Mouse (Mus musculus): ENCODE measurements around the gene Fbxo40. TPM values are rescaled to one million over a fixed set of nuclear protein-coding genes. Genes with fewer than 3 reads are reported as not detected.

Gene Fbxo40
- polyA plus RNA-seq, 1 experiment, result 1.3 TPM

DNA sequence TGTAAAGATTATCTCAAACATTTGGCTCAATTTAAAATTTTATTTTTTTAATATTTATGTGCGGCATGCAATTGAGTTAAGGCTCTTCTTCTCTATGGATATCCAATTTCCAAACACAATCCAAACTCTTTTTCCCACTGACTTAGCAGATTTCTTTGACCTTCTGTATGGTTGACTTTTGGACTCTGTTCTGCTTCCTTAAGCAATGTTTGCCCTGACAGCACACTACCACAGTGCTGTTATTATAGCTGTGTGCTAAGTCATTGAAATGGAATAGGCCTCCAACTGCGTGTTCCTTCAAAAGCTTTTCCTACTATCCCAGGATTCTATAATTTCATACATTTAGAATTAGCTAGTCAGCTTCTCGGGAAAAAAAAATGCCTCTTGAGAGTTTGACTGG, 46.7 kb downstream of the Fbxo40 start:
- Histone ChIP-seq H3K4me2 (ENCODE audit: low read depth) (no peak overlapping the region), H3K27me3 (ENCODE audit: control insufficient read depth, insufficient read depth, insufficient read length) (no peaks in the 10 kb centered on the region), H3ac (ENCODE audit: control insufficient read depth, insufficient read length) (no peak overlapping the region), H3K4me3 (no peak overlapping the region), H3K36me3 (ENCODE audit: control insufficient read depth, insufficient read depth) (no peaks in the 10 kb centered on the region), H3K79me2 (ENCODE audit: control insufficient read depth, insufficient read depth) (no peaks in the 10 kb centered on the region)
- no peak for TF ChIP-seq USF1 (IDR thresholded peaks at IDR 0.05; ENCODE audit: low read depth)
- TF ChIP-seq POLR2AphosphoS2 (IDR thresholded peaks at IDR 0.05; ENCODE audit: insufficient read length, low read depth), result no peak
- TF ChIP-seq MYOD1 (IDR thresholded peaks at IDR 0.05; ENCODE audit: control insufficient read depth in 1 of 3, insufficient read length in 2 of 3, low read depth in 2 of 3), result no peak
- TF ChIP-seq SRF (IDR thresholded peaks at IDR 0.05; ENCODE audit: control insufficient read depth, insufficient read length, low read depth), result no peak
- TF ChIP-seq TCF12 (IDR thresholded peaks at IDR 0.05; ENCODE audit: insufficient read depth, poor library complexity, severe bottlenecking), result no peak
- no peak for TF ChIP-seq POLR2A (IDR thresholded peaks at IDR 0.05; ENCODE audit: insufficient read length, low read depth)
- no peak for TF ChIP-seq CEBPB (IDR thresholded peaks at IDR 0.05; ENCODE audit: insufficient read depth, poor library complexity, severe bottlenecking)
- no peak for TF ChIP-seq REST (IDR thresholded peaks at IDR 0.05; ENCODE audit: insufficient read depth, insufficient read length)
- no peak for TF ChIP-seq MAX (IDR thresholded peaks at IDR 0.05; ENCODE audit: low read depth)
- no peak for TF ChIP-seq TCF3 (IDR thresholded peaks at IDR 0.05; ENCODE audit: insufficient read length, low read depth)
- no peak for TF ChIP-seq E2F4 (IDR thresholded peaks at IDR 0.05; ENCODE audit: insufficient read depth)

DNA sequence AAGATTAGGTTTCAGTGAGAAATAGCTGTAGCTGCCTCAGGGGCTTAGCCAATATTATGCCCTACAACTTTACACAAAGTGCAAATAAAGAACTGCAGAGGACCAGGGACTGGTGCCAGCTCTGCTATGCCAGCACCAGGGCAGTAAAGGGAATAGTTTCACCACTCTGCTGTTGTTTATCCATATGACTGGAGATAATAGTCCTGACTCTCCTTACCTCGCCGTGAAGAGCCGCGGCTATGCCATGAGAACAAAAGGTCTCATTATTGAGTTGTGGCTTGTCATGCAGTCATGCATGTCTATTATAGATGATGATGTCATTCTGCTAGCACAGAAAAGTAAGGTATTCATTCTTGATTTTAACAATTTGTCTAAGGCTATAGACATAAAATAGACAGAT, 48.4 kb downstream of the Fbxo40 start:
- no peak overlapping the region for H3ac ChIP-seq (ENCODE audit: control insufficient read depth, insufficient read length)
- TF ChIP-seq MYOG (IDR thresholded peaks at IDR 0.05; ENCODE audit: control insufficient read depth in 1 of 3, insufficient read depth in 1 of 3, insufficient read length in 2 of 3, low read depth in 2 of 3) (no peak), TCF12 (IDR thresholded peaks at IDR 0.05; ENCODE audit: insufficient read depth, poor library complexity, severe bottlenecking) (no peak), REST (IDR thresholded peaks at IDR 0.05; ENCODE audit: insufficient read depth, insufficient read length) (no peak), E2F4 (IDR thresholded peaks at IDR 0.05; ENCODE audit: insufficient read depth) (no peak), USF1 (IDR thresholded peaks at IDR 0.05; ENCODE audit: low read depth) (no peak), TCF3 (IDR thresholded peaks at IDR 0.05; ENCODE audit: insufficient read length, low read depth) (no peak), CEBPB (IDR thresholded peaks at IDR 0.05; ENCODE audit: insufficient read depth, poor library complexity, severe bottlenecking) (no peak)
- no peak overlapping the region for H3K4me2 ChIP-seq (ENCODE audit: low read depth)
- H3K79me2 ChIP-seq (ENCODE audit: control insufficient read depth, insufficient read depth), result no peaks in the 10 kb centered on the region
- H3K36me3 ChIP-seq (ENCODE audit: control insufficient read depth, insufficient read depth), result no peaks in the 10 kb centered on the region
- H3K4me3 ChIP-seq, result no peak overlapping the region
- H3K27me3 ChIP-seq (ENCODE audit: control insufficient read depth, insufficient read depth, insufficient read length), result no peaks in the 10 kb centered on the region

- Histone ChIP-seq H3K4me3 (no peak overlapping the region), H3K27me3 (ENCODE audit: control insufficient read depth, insufficient read depth, insufficient read length) (no peaks in the 10 kb centered on the region), H3K36me3 (ENCODE audit: control insufficient read depth, insufficient read depth) (no peaks in the 10 kb centered on the region), H3K79me2 (ENCODE audit: control insufficient read depth, insufficient read depth) (no peaks in the 10 kb centered on the region), H3K4me2 (ENCODE audit: low read depth) (no peak overlapping the region), H3ac (ENCODE audit: control insufficient read depth, insufficient read length) (no peak overlapping the region)
- TF ChIP-seq POLR2AphosphoS2 (IDR thresholded peaks at IDR 0.05; ENCODE audit: insufficient read length, low read depth), result no peak
- TF ChIP-seq REST (IDR thresholded peaks at IDR 0.05; ENCODE audit: insufficient read depth, insufficient read length), result no peak
- no peak for TF ChIP-seq E2F4 (IDR thresholded peaks at IDR 0.05; ENCODE audit: insufficient read depth)
- no peak for TF ChIP-seq USF1 (IDR thresholded peaks at IDR 0.05; ENCODE audit: low read depth)
- no peak for TF ChIP-seq MYOG (IDR thresholded peaks at IDR 0.05; ENCODE audit: control insufficient read depth in 1 of 3, insufficient read depth in 1 of 3, insufficient read length in 2 of 3, low read depth in 2 of 3)
- no peak for TF ChIP-seq SRF (IDR thresholded peaks at IDR 0.05; ENCODE audit: control insufficient read depth, insufficient read length, low read depth)
- no peak for TF ChIP-seq CEBPB (IDR thresholded peaks at IDR 0.05; ENCODE audit: insufficient read depth, poor library complexity, severe bottlenecking)
Measured at GRCm38 (mm10) chr16:36941137-36941727, 49.0 kb downstream of the Fbxo40 start.

DNA sequence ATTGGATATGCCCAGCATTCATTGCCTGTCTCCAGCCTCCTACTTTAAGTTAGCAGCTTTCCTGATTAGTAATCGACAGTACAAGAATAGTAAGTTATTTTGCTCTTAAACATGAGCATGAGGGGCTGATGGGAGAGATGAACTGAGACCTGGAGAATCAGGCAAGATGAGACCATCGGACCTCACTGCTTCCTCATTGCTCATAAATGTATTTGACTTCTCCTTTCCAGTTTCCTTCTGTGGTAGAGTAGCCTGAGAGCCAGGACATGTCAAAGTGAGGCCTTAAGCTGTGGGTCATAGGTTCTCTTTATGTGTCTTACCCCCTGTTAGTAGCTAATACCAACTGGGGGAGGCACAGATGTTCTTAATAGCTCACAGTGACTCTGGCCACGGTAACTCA, 54.5 kb downstream of the Fbxo40 start:
- peaks cover 7% of the 10 kb centered on the region for H3K36me3 ChIP-seq (ENCODE audit: control insufficient read depth, insufficient read depth)
- TF ChIP-seq TCF3 (IDR thresholded peaks at IDR 0.05; ENCODE audit: insufficient read length, low read depth) (no peak), MAX (IDR thresholded peaks at IDR 0.05; ENCODE audit: low read depth) (no peak), POLR2AphosphoS2 (IDR thresholded peaks at IDR 0.05; ENCODE audit: insufficient read length, low read depth) (no peak), E2F4 (IDR thresholded peaks at IDR 0.05; ENCODE audit: insufficient read depth) (no peak), USF1 (IDR thresholded peaks at IDR 0.05; ENCODE audit: low read depth) (no peak), MYOD1 (IDR thresholded peaks at IDR 0.05; ENCODE audit: control insufficient read depth in 1 of 3, insufficient read length in 2 of 3, low read depth in 2 of 3) (no peak), TCF12 (IDR thresholded peaks at IDR 0.05; ENCODE audit: insufficient read depth, poor library complexity, severe bottlenecking) (no peak), CEBPB (IDR thresholded peaks at IDR 0.05; ENCODE audit: insufficient read depth, poor library complexity, severe bottlenecking) (no peak), REST (IDR thresholded peaks at IDR 0.05; ENCODE audit: insufficient read depth, insufficient read length) (no peak), POLR2A (IDR thresholded peaks at IDR 0.05; ENCODE audit: insufficient read length, low read depth) (no peak), MYOG (IDR thresholded peaks at IDR 0.05; ENCODE audit: control insufficient read depth in 1 of 3, insufficient read depth in 1 of 3, insufficient read length in 2 of 3, low read depth in 2 of 3) (no peak), SRF (IDR thresholded peaks at IDR 0.05; ENCODE audit: control insufficient read depth, insufficient read length, low read depth) (no peak)
- H3K4me2 ChIP-seq (ENCODE audit: low read depth), result no peak overlapping the region
- no peak overlapping the region for H3K4me3 ChIP-seq
- H3ac ChIP-seq (ENCODE audit: control insufficient read depth, insufficient read length), result no peak overlapping the region
- no peaks in the 10 kb centered on the region for H3K79me2 ChIP-seq (ENCODE audit: control insufficient read depth, insufficient read depth)
- H3K27me3 ChIP-seq (ENCODE audit: control insufficient read depth, insufficient read depth, insufficient read length), result no peaks in the 10 kb centered on the region
